Mouse (Mus musculus): ENCODE measurements around the gene Olfm1. TPM values are rescaled to one million over a fixed set of nuclear protein-coding genes. Genes with fewer than 3 reads are reported as not detected.

Olfm1 gene
- 553 and 575 TPM in 2 replicates for polyA plus RNA-seq (2021; fragmentation: Nextera tagmentation)
- long read RNA-seq, experiment 1, transcript Olfm1-203 (4 exons, 1,072 nt), result minor isoform, 10 of 806 reads
- long read RNA-seq, experiment 1, transcript Olfm1-205 (4 exons, 1,102 nt), result minor isoform, 244 of 806 reads
- long read RNA-seq, experiment 1, transcript Olfm1-201 (6 exons, 2,757 nt), result minor isoform, 9 of 806 reads
- long read RNA-seq, experiment 1, transcript Olfm1-204 (6 exons, 2,513 nt), result major isoform, 293 of 806 reads
- long read RNA-seq, experiment 1, partial matches to known transcripts, result 235 of 806 reads
- long read RNA-seq, experiment 1, other reads (novel, unspliced or antisense), result 15 of 806 reads
- long read RNA-seq, experiment 2, transcript Olfm1-204 (6 exons, 2,513 nt), result major isoform, 1,172 of 1,448 reads
- long read RNA-seq, experiment 2, transcript Olfm1-205 (4 exons, 1,102 nt), result minor isoform, 130 of 1,448 reads
- long read RNA-seq, experiment 2, transcript Olfm1-201 (6 exons, 2,757 nt), result minor isoform, 21 of 1,448 reads
- long read RNA-seq, experiment 2, partial matches to known transcripts, result 53 of 1,448 reads
- long read RNA-seq, experiment 2, other reads (novel, unspliced or antisense), result 72 of 1,448 reads

GRCm38 (mm10) chr2:28192821-28193689 is at the start of gene Olfm1:
Olfm1 (plus strand) TSS chr2:28192992.

Other genes with a start within 250 kb of the Olfm1 start
- not detected in 2 replicates for gene Fcnb, start 108.1 kb upstream of the Olfm1 start, polyA plus RNA-seq (2021; fragmentation: Nextera tagmentation)

Data from layer of hippocampus, adult 6 months (tissue).